Mouse (Mus musculus): ENCODE results near the gene Senp5.

The Senp5 gene

DNA sequence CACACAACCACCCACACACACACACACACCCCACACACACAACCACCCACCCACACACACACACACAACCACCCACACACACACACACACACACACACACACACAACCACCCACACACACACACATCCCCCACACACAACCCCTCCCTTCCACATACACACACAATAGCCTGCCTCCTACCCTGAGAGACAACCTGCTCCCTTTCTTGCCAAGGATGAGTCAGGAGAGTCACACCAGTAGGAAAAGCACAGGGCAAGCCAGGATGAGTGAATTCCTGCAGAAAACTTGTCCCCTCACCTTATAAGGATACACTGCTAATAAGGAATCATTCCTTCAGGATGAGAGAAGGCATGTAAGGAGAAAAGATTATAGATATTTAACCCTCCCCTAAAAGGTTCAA is 9.1 kb downstream of the Senp5 start:
- peaks cover 39% of the 10 kb centered on the region for H3K36me3 ChIP-seq (ENCODE audit: insufficient read depth, low read length)
- no peak overlapping the region for H3K4me3 ChIP-seq (replicated peaks; ENCODE audit: low read length)
- no peak for TF ChIP-seq POU5F1 (IDR thresholded peaks at IDR 0.05; ENCODE audit: borderline replicate concordance, low read length)
- no peaks in the 10 kb centered on the region for H3K9me3 ChIP-seq (ENCODE audit: low read length)
- H3K4me1 ChIP-seq (replicated peaks; ENCODE audit: low read depth, low read length), result peaks cover 8% of the 10 kb centered on the region
- no peaks in the 10 kb centered on the region for H3K27me3 ChIP-seq (ENCODE audit: insufficient read depth, low read length)

DNA sequence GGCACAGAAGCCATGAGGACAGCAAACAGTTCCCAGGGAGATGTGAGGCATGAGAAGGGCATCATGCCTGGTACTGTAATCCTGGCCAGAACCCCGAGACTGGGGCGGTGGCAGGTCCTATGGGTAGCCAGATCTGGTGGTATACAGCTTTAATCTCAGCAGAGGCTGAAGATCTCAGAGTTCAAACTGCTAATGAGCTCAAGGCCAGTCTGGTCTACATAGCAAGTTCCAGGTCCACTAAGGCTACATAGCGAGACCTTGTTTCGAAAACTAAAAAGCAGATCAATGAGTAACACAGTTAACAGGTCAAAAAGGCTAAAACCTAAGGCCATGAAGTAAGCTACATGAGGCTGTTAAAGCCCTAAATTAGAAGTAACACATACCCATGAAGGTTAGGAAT is 9.9 kb downstream of the Senp5 start:
- H3K36me3 ChIP-seq (ENCODE audit: insufficient read depth, low read length), result peaks cover 41% of the 10 kb centered on the region
- TF ChIP-seq CTCF (conservative IDR thresholded peaks at IDR 0.05; ENCODE audit: low read length) (no peak), NANOG (IDR thresholded peaks at IDR 0.05; ENCODE audit: borderline replicate concordance, low read length) (no peak), POU5F1 (IDR thresholded peaks at IDR 0.05; ENCODE audit: borderline replicate concordance, low read length) (no peak)
- H3K9me3 ChIP-seq (ENCODE audit: low read length), result no peaks in the 10 kb centered on the region
- H3K4me3 ChIP-seq (replicated peaks; ENCODE audit: low read length), result no peak overlapping the region
- no peaks in the 10 kb centered on the region for H3K27me3 ChIP-seq (ENCODE audit: insufficient read depth, low read length)
- H3K4me1 ChIP-seq (replicated peaks; ENCODE audit: low read depth, low read length), result peaks cover 8% of the 10 kb centered on the region

DNA sequence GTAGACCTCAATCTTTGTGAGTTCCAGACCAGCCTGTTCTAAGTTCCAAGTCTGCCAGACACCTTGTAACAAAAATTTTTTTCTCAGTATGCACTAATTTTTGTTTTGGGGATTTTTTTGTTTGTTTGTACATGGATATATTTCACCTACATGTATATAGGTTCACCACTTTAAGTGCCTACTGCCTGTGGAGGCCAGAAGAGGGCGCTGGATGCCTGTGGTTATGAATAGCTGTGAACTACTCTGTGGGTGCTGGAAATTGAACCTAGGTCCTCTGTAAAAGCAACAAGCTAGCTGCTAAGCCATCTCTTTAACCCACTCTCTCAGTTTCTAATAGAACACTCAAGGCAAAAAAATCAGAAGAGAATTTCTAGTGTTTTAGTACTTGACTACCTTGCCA is 11.0 kb downstream of the Senp5 start:
- TF ChIP-seq CTCF (conservative IDR thresholded peaks at IDR 0.05; ENCODE audit: low read length), result peak; percentile 67
- TF ChIP-seq NANOG (IDR thresholded peaks at IDR 0.05; ENCODE audit: borderline replicate concordance, low read length), result no peak
- peaks cover 5% of the 10 kb centered on the region; the same call in 1 of the 2 replicates for H3K4me1 ChIP-seq (replicated peaks; ENCODE audit: low read depth, low read length)
- no peaks in the 10 kb centered on the region for H3K9me3 ChIP-seq (ENCODE audit: low read length)
- H3K27me3 ChIP-seq (ENCODE audit: insufficient read depth, low read length), result no peaks in the 10 kb centered on the region
- peaks cover 47% of the 10 kb centered on the region for H3K36me3 ChIP-seq (ENCODE audit: insufficient read depth, low read length)
- H3K4me3 ChIP-seq (replicated peaks; ENCODE audit: low read length), result no peak overlapping the region

- Histone ChIP-seq H3K4me3 (replicated peaks; ENCODE audit: low read length) (no peak overlapping the region), H3K27me3 (ENCODE audit: insufficient read depth, low read length) (no peaks in the 10 kb centered on the region), H3K4me1 (replicated peaks; ENCODE audit: low read depth, low read length) (peaks cover 14% of the 10 kb centered on the region; the same call in 1 of the 2 replicates), H3K9me3 (ENCODE audit: low read length) (no peaks in the 10 kb centered on the region), H3K36me3 (ENCODE audit: insufficient read depth, low read length) (peaks cover 45% of the 10 kb centered on the region)
- TF ChIP-seq NANOG (IDR thresholded peaks at IDR 0.05; ENCODE audit: borderline replicate concordance, low read length), result no peak
- TF ChIP-seq POU5F1 (IDR thresholded peaks at IDR 0.05; ENCODE audit: borderline replicate concordance, low read length), result no peak
- TF ChIP-seq CTCF (conservative IDR thresholded peaks at IDR 0.05; ENCODE audit: low read length), result peak; percentile 45
These were observed 22.1 kb downstream of the Senp5 start for GRCm38 (mm10) chr16:31980946-31981345.

GRCm38 (mm10) chr16:31979501-31979900 is 23.6 kb downstream of the Senp5 start:
- TF ChIP-seq NANOG (IDR thresholded peaks at IDR 0.05; ENCODE audit: borderline replicate concordance, low read length) (no peak), CTCF (conservative IDR thresholded peaks at IDR 0.05; ENCODE audit: low read length) (no peak), POU5F1 (IDR thresholded peaks at IDR 0.05; ENCODE audit: borderline replicate concordance, low read length) (no peak)
- H3K4me1 ChIP-seq (replicated peaks; ENCODE audit: low read depth, low read length), result peaks cover 14% of the 10 kb centered on the region; the same call in 1 of the 2 replicates
- no peaks in the 10 kb centered on the region for H3K27me3 ChIP-seq (ENCODE audit: insufficient read depth, low read length)
- H3K9me3 ChIP-seq (ENCODE audit: low read length), result no peaks in the 10 kb centered on the region
- H3K4me3 ChIP-seq (replicated peaks; ENCODE audit: low read length), result no peak overlapping the region
- peaks cover 45% of the 10 kb centered on the region for H3K36me3 ChIP-seq (ENCODE audit: insufficient read depth, low read length)

DNA sequence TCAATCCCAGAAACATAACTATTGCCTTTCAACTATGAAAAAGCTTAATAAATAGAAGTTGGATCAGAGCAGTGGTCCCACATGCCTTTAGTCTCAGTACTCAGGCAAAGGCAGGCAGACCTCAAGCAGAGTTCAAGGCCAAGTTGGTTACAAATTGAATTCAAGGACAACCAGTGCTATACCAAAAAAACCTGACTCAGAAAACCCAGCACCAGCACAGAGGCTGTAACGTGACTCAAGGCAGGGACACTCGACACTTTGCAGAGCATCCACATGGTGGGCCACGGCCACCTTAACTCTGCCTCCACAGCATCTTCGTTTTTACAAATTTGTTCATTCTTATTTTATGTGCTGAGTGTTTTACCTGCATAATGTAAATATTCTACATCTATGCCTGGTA is 27.8 kb downstream of the Senp5 start:
- H3K9me3 ChIP-seq (ENCODE audit: low read length), result no peaks in the 10 kb centered on the region
- TF ChIP-seq NANOG (IDR thresholded peaks at IDR 0.05; ENCODE audit: borderline replicate concordance, low read length) (no peak), CTCF (conservative IDR thresholded peaks at IDR 0.05; ENCODE audit: low read length) (no peak), POU5F1 (IDR thresholded peaks at IDR 0.05; ENCODE audit: borderline replicate concordance, low read length) (no peak)
- H3K4me1 ChIP-seq (replicated peaks; ENCODE audit: low read depth, low read length), result peaks cover 9% of the 10 kb centered on the region
- no peaks in the 10 kb centered on the region for H3K27me3 ChIP-seq (ENCODE audit: insufficient read depth, low read length)
- H3K36me3 ChIP-seq (ENCODE audit: insufficient read depth, low read length), result peaks cover 47% of the 10 kb centered on the region
- no peak overlapping the region for H3K4me3 ChIP-seq (replicated peaks; ENCODE audit: low read length)

DNA sequence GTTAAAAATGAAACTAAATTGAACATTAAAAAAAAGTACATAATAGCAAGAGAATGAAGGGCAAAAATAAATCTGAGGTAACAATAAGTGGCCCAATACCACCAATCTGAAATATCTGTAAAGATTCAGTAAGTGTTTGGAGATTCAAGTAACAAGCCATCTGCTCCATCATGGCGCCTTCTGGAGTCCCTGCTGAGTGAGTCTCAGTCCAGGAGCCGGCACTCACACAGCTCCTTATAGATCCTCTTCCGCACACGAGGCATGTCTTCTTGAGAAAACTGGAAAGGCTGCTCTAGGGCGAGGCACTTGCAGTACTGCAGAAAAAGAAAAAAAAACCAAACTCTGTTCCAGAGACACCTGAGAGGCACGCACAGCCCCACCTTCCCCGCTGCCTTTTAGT is 39.9 kb downstream of the Senp5 start:
- H3K36me3 ChIP-seq (ENCODE audit: insufficient read depth, low read length), result peaks cover 78% of the 10 kb centered on the region
- no peaks in the 10 kb centered on the region for H3K27me3 ChIP-seq (ENCODE audit: insufficient read depth, low read length)
- no peaks in the 10 kb centered on the region for H3K9me3 ChIP-seq (ENCODE audit: low read length)
- H3K4me3 ChIP-seq (replicated peaks; ENCODE audit: low read length), result no peak overlapping the region
- no peaks in the 10 kb centered on the region for H3K4me1 ChIP-seq (replicated peaks; ENCODE audit: low read depth, low read length)
- TF ChIP-seq NANOG (IDR thresholded peaks at IDR 0.05; ENCODE audit: borderline replicate concordance, low read length) (no peak), CTCF (conservative IDR thresholded peaks at IDR 0.05; ENCODE audit: low read length) (no peak), POU5F1 (IDR thresholded peaks at IDR 0.05; ENCODE audit: borderline replicate concordance, low read length) (no peak)

- TF ChIP-seq CTCF (conservative IDR thresholded peaks at IDR 0.05; ENCODE audit: low read length), result no peak
- no peak for TF ChIP-seq NANOG (IDR thresholded peaks at IDR 0.05; ENCODE audit: borderline replicate concordance, low read length)
- no peak for TF ChIP-seq POU5F1 (IDR thresholded peaks at IDR 0.05; ENCODE audit: borderline replicate concordance, low read length)
- peaks cover 61% of the 10 kb centered on the region for H3K36me3 ChIP-seq (ENCODE audit: insufficient read depth, low read length)
- H3K4me1 ChIP-seq (replicated peaks; ENCODE audit: low read depth, low read length), result peaks cover 64% of the 10 kb centered on the region
These were observed 54.7 kb downstream of the Senp5 start, which contains the start of the genes 0610012G03Rik and Ncbp2 for GRCm38 (mm10) chr16:31948345-31948774. TSS of gene 0610012G03Rik (minus strand) at chr16:31948494. TSS of gene Ncbp2 (plus strand) at chr16:31948513.

DNA sequence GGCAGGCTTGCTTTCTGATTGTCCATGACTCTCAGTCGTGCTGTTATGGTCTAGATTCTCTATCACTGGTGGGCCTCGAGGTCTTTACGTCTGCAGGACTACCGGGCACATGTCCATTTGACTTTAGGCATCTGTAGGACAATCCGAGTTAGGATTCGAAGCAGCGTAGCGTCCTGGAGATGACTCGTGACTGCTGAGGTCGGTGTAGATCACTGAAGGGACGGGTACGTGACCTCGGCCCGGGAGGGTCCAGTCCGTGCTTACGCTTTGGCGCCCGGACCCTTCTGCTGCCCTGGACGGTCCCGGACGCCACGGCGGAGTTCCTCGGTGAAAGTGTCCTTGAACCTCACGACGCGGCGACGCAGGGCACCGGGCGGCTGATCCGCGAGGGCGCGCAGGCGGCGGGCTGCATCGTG is 55.2 kb downstream of the Senp5 start:
- peaks cover 64% of the 10 kb centered on the region for H3K4me1 ChIP-seq (replicated peaks; ENCODE audit: low read depth, low read length)

More at GRCm38 (mm10) chr16:31948345-31948774, 54.7 kb downstream of the Senp5 start, which contains the start of the genes 0610012G03Rik and Ncbp2:
- no peaks in the 10 kb centered on the region for H3K9me3 ChIP-seq (ENCODE audit: low read length)
- peak within 1 kb of the TSS; percentile 99 for H3K4me3 ChIP-seq (replicated peaks; ENCODE audit: low read length)
- H3K27me3 ChIP-seq (ENCODE audit: insufficient read depth, low read length), result no peaks in the 10 kb centered on the region

More for the DNA sequence above, 55.2 kb downstream of the Senp5 start:
- TF ChIP-seq POU5F1 (IDR thresholded peaks at IDR 0.05; ENCODE audit: borderline replicate concordance, low read length), result no peak
- no peak for TF ChIP-seq CTCF (conservative IDR thresholded peaks at IDR 0.05; ENCODE audit: low read length)
- no peak for TF ChIP-seq NANOG (IDR thresholded peaks at IDR 0.05; ENCODE audit: borderline replicate concordance, low read length)
- Histone ChIP-seq H3K36me3 (ENCODE audit: insufficient read depth, low read length) (peaks cover 56% of the 10 kb centered on the region), H3K4me3 (replicated peaks; ENCODE audit: low read length) (peak overlapping the region; percentile 99), H3K9me3 (ENCODE audit: low read length) (no peaks in the 10 kb centered on the region), H3K27me3 (ENCODE audit: insufficient read depth, low read length) (no peaks in the 10 kb centered on the region)

Data from E14TG2a.4 (cell line).